Mouse (Mus musculus) heart, embryonic 11.5 days (tissue): ENCODE measurements at regions not wholly inside any gene's neighbourhood (a gene's known extent, or its start where the extent isn't known, plus 50 kb on each side); places are given as distances from the start of the nearest gene placed in this dataset.

Experiments used
- ATAC-seq: fragments of 200-750 bp; cut with Nextera tagmentation; replicated peaks from 2 replicates; pipeline ENCODE4 v1.8.0; 2017; ENCODE audit warnings: moderate library complexity; ENCODE audit not compliant: insufficient number of reproducible peaks, low FRiP score, low TSS enrichment
- H3K27ac ChIP-seq: fragments of 300-500 bp; sonication (generic); 2 replicates; pipeline ENCODE4 v1.5.1; 2014; ENCODE audit warnings: mild to moderate bottlenecking, low read depth, low read length
- H3K27me3 ChIP-seq: fragments of 300-500 bp; sonication (generic); 2 replicates; pipeline ENCODE4 v1.6.1; 2014; ENCODE audit warnings: mild to moderate bottlenecking, low read length, mixed read lengths; ENCODE audit not compliant: control insufficient read depth, insufficient read depth
- H3K36me3 ChIP-seq: fragments of 300-500 bp; sonication (generic); 2 replicates; pipeline ENCODE4 v1.6.1; 2014; ENCODE audit warnings: mild to moderate bottlenecking, low read length, moderate library complexity, mixed read lengths; ENCODE audit not compliant: control insufficient read depth, insufficient read depth
- H3K4me1 ChIP-seq: fragments of 300-500 bp; sonication (generic); 2 replicates; pipeline ENCODE4 v1.6.1; 2014; ENCODE audit warnings: low read length; ENCODE audit not compliant: control insufficient read depth, insufficient read depth
- H3K4me2 ChIP-seq: fragments of 300-500 bp; sonication (generic); 2 replicates; pipeline ENCODE4 v1.6.1; 2014; ENCODE audit warnings: mild to moderate bottlenecking, moderate library complexity
- H3K4me3 ChIP-seq: fragments of 300-500 bp; sonication (generic); 2 replicates; pipeline ENCODE4 v1.5.1; 2014; ENCODE audit warnings: low read depth, low read length
- H3K9ac ChIP-seq: fragments of 300-500 bp; sonication (generic); 2 replicates; pipeline ENCODE4 v1.6.1; 2014; ENCODE audit warnings: mild to moderate bottlenecking, low read depth, low read length, moderate library complexity
- H3K9me3 ChIP-seq: fragments of 300-500 bp; sonication (generic); replicated peaks from 2 replicates; pipeline ENCODE4 v1.6.1; 2016; ENCODE audit warnings: low read length; ENCODE audit not compliant: control insufficient read depth
- WGBS: fragments of 180-500 bp; shearing (Covaris S2); extraction: QIAGEN DNeasy Blood & Tissue Kit; methylation state at CpG from one replicate; pipeline ENCODE4 v1.1.7; 2014; ENCODE audit not compliant: insufficient replicate concordance; 5-methylcytosine and 5-hydroxymethylcytosine counted together

DNA sequence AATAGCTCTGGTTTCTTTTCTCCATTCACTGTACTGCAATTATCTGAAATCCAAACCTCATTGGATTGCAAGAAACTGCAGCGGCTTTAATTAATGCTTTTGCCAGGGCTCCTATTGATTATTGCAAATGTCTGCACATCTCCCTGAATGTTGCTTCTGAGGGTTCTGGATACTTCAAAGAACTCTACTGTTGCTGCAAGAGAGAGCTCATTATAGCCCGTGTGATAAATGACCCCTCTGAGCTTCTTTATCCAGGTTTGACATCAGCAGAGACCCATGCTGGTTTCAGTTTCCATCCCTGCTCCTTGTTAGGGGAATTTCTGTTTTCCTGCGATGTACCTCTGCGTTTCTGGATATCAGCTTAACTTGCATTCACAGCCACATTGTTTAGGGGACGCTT lies 78.4 kb upstream of the Nav3 start:
- ATAC-seq = no peak
- H3K27me3 ChIP-seq = no peaks in the 10 kb centered on the region
- H3K36me3 ChIP-seq = no peaks in the 10 kb centered on the region
- no peaks in the 10 kb centered on the region for H3K9me3 ChIP-seq
- no peaks in the 10 kb centered on the region for H3K4me1 ChIP-seq
- H3K9ac ChIP-seq = no peak overlapping the region
- no peak overlapping the region for H3K4me3 ChIP-seq
- 41% methylated on average over 5 of the region's 5 CpGs for WGBS
- no peak overlapping the region for H3K4me2 ChIP-seq
- H3K27ac ChIP-seq = no peak overlapping the region

DNA sequence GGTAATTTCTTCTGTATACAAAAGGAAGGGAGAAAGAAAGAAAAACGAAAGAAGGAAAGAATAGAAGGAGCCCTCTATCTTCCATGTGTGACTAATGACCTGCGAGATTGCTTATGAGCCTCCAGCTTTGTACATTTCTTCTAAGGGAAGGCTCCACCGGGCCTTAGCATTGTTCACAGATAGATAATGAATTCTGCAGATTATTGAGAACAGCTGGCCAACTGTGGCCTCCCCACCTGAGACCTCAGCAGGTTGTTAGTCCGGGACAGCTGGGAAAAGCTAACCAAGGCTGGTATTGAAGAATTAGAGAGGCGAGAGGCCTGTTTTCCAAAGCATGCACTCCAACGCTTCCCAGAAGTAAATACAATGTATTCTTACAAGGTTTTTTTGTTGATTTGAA lies 86.7 kb upstream of the Nav3 start:
- 64% methylated on average over 6 of the region's 6 CpGs for WGBS
- Histone ChIP-seq H3K4me2 (no peak overlapping the region), H3K36me3 (no peaks in the 10 kb centered on the region), H3K27me3 (no peaks in the 10 kb centered on the region), H3K27ac (no peak overlapping the region), H3K9ac (no peak overlapping the region), H3K9me3 (no peaks in the 10 kb centered on the region), H3K4me1 (no peaks in the 10 kb centered on the region), H3K4me3 (no peak overlapping the region)
- ATAC-seq = no peak

DNA sequence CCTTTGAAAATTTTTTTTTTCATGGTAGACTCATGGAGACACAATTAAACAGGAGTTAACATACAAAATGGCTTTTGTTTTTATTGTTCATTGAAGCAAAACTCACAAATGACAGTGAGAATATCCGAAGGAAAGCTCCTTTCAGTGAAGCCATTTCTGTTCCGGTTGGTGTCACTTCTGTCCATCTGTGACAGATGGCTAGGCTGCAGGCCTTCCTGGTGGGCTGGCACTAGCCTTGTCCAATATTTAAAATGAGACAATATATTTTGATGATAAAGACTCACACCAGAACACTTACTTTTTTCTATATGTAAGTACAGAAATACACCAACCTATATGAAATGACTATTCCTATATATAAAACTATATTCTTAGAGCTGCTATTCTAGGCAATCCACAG lies 92.4 kb upstream of the Nav3 start:
- no peak for ATAC-seq
- Histone ChIP-seq H3K4me3 (no peak overlapping the region), H3K9ac (no peak overlapping the region), H3K9me3 (no peaks in the 10 kb centered on the region), H3K36me3 (no peaks in the 10 kb centered on the region), H3K27me3 (no peaks in the 10 kb centered on the region), H3K4me2 (no peak overlapping the region), H3K27ac (no peak overlapping the region), H3K4me1 (no peaks in the 10 kb centered on the region)
- 75% methylated on average over 2 of the region's 2 CpGs for WGBS

- Histone ChIP-seq H3K27ac (peak overlapping the region; percentile 10; the same call in 1 of the 2 replicates), H3K9ac (no peak overlapping the region), H3K36me3 (no peaks in the 10 kb centered on the region), H3K4me3 (no peak overlapping the region), H3K4me2 (no peak overlapping the region), H3K9me3 (no peaks in the 10 kb centered on the region), H3K4me1 (peaks cover 5% of the 10 kb centered on the region), H3K27me3 (no peaks in the 10 kb centered on the region)
- WGBS = 39% methylated on average over 6 of the region's 6 CpGs
- ATAC-seq = no peak
Measured at GRCm38 (mm10) chr10:110553954-110554353, 98.0 kb upstream of the Nav3 start.

- H3K9me3 ChIP-seq = no peaks in the 10 kb centered on the region
- H3K36me3 ChIP-seq = no peaks in the 10 kb centered on the region
- H3K27me3 ChIP-seq = no peaks in the 10 kb centered on the region
- no peak overlapping the region for H3K4me2 ChIP-seq
- no peak overlapping the region for H3K27ac ChIP-seq
- no peak overlapping the region for H3K4me3 ChIP-seq
- H3K4me1 ChIP-seq = peaks cover 5% of the 10 kb centered on the region
- no peak overlapping the region for H3K9ac ChIP-seq
- no peak for ATAC-seq
- 82% methylated on average over 1 of the region's 1 CpGs for WGBS
Measured at GRCm38 (mm10) chr10:110556326-110556883, 100.4 kb upstream of the Nav3 start.

DNA sequence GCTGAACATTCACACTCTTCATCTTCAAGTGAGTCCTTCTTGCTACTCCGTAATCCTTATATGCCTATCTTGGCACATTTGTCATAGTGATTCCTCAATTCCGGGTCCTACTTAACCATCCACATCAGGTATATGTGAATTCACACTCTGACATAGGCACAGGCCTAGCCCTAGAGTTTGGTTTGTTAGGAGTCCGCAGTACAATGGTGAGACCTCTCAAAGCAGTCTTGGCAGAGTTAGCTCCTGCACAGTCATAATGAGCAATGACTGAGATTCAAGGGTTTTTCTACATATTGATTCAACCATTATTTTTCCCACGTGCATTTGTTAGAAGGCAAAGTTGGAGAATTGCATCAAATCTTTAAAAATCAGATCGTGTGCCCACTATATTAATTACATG lies 107.1 kb upstream of the Nav3 start:
- no peak overlapping the region for H3K9ac ChIP-seq
- 82% methylated on average over 5 of the region's 5 CpGs for WGBS
- H3K36me3 ChIP-seq = no peaks in the 10 kb centered on the region
- H3K27ac ChIP-seq = no peak overlapping the region
- no peaks in the 10 kb centered on the region for H3K27me3 ChIP-seq
- H3K9me3 ChIP-seq = no peaks in the 10 kb centered on the region
- no peak overlapping the region for H3K4me3 ChIP-seq
- no peak overlapping the region for H3K4me2 ChIP-seq
- no peak for ATAC-seq
- no peaks in the 10 kb centered on the region for H3K4me1 ChIP-seq

DNA sequence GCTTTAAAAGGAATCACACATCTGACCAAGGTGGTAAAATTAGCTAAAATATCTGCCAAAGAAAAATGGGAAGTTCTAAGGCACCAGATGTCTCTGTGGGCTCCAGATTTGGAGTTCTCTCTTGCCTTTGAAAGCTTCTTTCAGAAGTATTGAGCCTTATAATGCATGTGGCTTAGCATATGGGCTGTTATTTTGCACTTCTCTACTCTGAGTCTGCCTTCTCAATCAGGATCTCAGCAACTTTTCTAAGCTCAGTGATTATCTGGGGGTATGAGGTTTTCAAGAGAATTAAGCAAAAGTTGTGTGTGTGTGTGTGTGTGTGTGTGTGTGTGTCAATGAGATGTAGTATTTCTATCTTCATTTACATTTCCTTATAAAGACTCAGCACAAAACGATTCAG lies 107.6 kb upstream of the Nav3 start:
- Histone ChIP-seq H3K9ac (no peak overlapping the region), H3K4me1 (no peaks in the 10 kb centered on the region), H3K36me3 (no peaks in the 10 kb centered on the region), H3K9me3 (no peaks in the 10 kb centered on the region), H3K4me3 (no peak overlapping the region), H3K4me2 (no peak overlapping the region), H3K27ac (no peak overlapping the region), H3K27me3 (no peaks in the 10 kb centered on the region)
- ATAC-seq = no peak
- WGBS = 55% methylated on average over 1 of the region's 1 CpGs

- H3K36me3 ChIP-seq = no peaks in the 10 kb centered on the region
- H3K9ac ChIP-seq = no peak overlapping the region
- H3K27ac ChIP-seq = no peak overlapping the region
- no peaks in the 10 kb centered on the region for H3K27me3 ChIP-seq
- no peaks in the 10 kb centered on the region for H3K4me1 ChIP-seq
- no peak overlapping the region for H3K4me3 ChIP-seq
- H3K9me3 ChIP-seq = no peaks in the 10 kb centered on the region
- 79% methylated on average over 12 of the region's 12 CpGs for WGBS
- ATAC-seq = no peak
- no peak overlapping the region for H3K4me2 ChIP-seq
Measured at GRCm38 (mm10) chr10:110566260-110567050, 110.5 kb upstream of the Nav3 start.

- no peak overlapping the region for H3K4me2 ChIP-seq
- H3K27ac ChIP-seq = no peak overlapping the region
- WGBS = 70% methylated on average over 5 of the region's 5 CpGs
- H3K36me3 ChIP-seq = no peaks in the 10 kb centered on the region
- no peak overlapping the region for H3K4me3 ChIP-seq
- H3K9me3 ChIP-seq = no peaks in the 10 kb centered on the region
- no peaks in the 10 kb centered on the region for H3K27me3 ChIP-seq
- H3K4me1 ChIP-seq = no peaks in the 10 kb centered on the region
- no peak overlapping the region for H3K9ac ChIP-seq
- no peak for ATAC-seq
Measured at GRCm38 (mm10) chr10:110570465-110570864, 114.5 kb upstream of the Nav3 start.
